Mouse (Mus musculus) kidney, adult 2 months (tissue): ENCODE data around the gene Cbx6.

ENCODE experiments used
- CTCF ChIP-seq: fragments of 200-500 bp; conservative IDR thresholded peaks from 2 replicates; pipeline ENCODE4 v1.5.1; 2011; ENCODE audit warnings: low read depth, mild to moderate bottlenecking, control low read depth, low read length, moderate library complexity, mixed read lengths; ENCODE audit not compliant: insufficient read depth, insufficient read length
- POLR2A ChIP-seq: fragments of 200-500 bp; IDR thresholded peaks from one replicate; pipeline ENCODE4 v1.6.1; 2011; ENCODE audit warnings: low read depth, low read length, control low read depth

DNA sequence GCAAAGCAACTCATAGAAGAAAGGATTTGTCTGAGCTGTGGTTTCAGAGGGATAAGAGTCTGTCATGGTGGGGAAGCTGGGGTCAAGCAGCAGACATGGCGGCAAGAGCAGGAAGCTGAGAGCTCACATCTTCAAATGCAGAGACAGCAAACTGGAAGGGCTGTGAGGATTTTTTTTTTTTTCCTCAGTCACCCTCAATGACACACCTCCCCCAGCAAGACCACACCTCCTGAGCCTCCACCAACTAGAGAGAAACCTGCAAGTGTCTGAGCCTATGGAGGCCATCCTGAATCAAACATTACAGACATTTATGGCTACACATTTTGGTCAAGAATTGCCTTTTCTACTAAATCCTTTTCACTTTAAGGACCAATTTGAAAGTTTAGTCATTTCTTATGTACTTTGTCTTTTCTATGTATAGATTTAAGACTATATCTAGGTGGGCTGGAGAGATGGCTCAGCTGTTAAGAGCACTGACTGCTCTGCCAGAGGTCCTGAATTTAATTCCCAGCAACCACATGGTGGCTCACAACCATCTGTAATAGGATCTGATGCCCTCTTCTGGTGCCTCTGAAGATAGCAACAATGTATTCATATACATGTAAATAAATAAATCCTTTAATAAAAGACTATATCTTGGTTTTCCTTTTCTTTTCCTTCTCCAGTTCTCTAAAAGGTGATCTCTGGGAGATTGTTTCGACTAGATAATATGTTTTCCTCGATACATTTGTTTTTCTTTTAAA, 32.9 kb upstream of the Cbx6 start:
- TF ChIP-seq CTCF (no peak), POLR2A (no peak)
